ENCODE assay signal across 8 mouse cellular contexts in genomic region chr14:20836905-20837376, GRCm38 (mm10). TPM values are rescaled to one million over a fixed set of nuclear protein-coding genes. Genes with fewer than 3 reads are reported as not detected.
DNase-seq lines count a peak whose midpoint lies in the region; ATAC-seq and TF ChIP-seq lines count a peak whose summit lies in the region.

No protein-coding gene starts in this region.

- H3K9me3 ChIP-seq in kidney, postnatal 0 days (replicated peaks; ENCODE audit: low read length): no peaks in the 10 kb centered on the region

- H3K4me1 ChIP-seq in kidney, postnatal 0 days (replicated peaks; ENCODE audit: insufficient read depth, low read length): no peaks in the 10 kb centered on the region

- peak; percentile 1 for DNase-seq in cerebellum, adult 9-11 months
- no peak for DNase-seq in cerebellum, postnatal 10 days
- DNase-seq in thymus, postnatal 4 days: peak; percentile 42
- no peak for DNase-seq in thymus, postnatal 14 days
- DNase-seq in kidney, postnatal 0 days (ENCODE audit: low spot score): no peak
- no peak for DNase-seq in adrenal gland, postnatal 4 days (ENCODE audit: low spot score in 2 of 2)
- no peak for DNase-seq in frontal cortex, postnatal 10 days (ENCODE audit: low spot score in 2 of 2)

- no peaks in the 10 kb centered on the region for H3K36me3 ChIP-seq in kidney, postnatal 0 days (ENCODE audit: insufficient read depth, low read length)

- ATAC-seq in kidney, postnatal 0 days (replicated peaks; ENCODE audit: low FRiP score, low read depth): no peak
- peak; percentile 42; the same call in 1 of the 2 replicates for ATAC-seq in monocyte, adult 5-6 weeks (replicated peaks; ENCODE audit: insufficient number of reproducible peaks, low FRiP score, low TSS enrichment, poor library complexity, severe bottlenecking)

- WGBS in kidney, postnatal 0 days: 10% methylated on average over 10 of the region's 10 CpGs

- peak overlapping the region; percentile 74 for H3K9ac ChIP-seq in kidney, postnatal 0 days (ENCODE audit: low read depth, low read length)

- TF ChIP-seq CTCF in kidney, postnatal 0 days (IDR thresholded peaks at IDR 0.05; ENCODE audit: low read depth): no peak

- H3K4me2 ChIP-seq in kidney, postnatal 0 days (ENCODE audit: low read length): peak overlapping the region; percentile 96

- H3K27ac ChIP-seq in kidney, postnatal 0 days: peak overlapping the region; percentile 68

- H3K27me3 ChIP-seq in kidney, postnatal 0 days (ENCODE audit: insufficient read depth, low read length): no peaks in the 10 kb centered on the region

- peak overlapping the region; percentile 53 for H3K4me3 ChIP-seq in kidney, postnatal 0 days (replicated peaks; ENCODE audit: low read depth, low read length)

RNA-seq across cellular contexts. Expression of gene Plau, which starts 0.5 kb away (rescaled TPM):
- polyA plus RNA-seq in kidney, postnatal 0 days (2015; fragmentation: Nextera tagmentation; extraction: Ambion mirVana): 70.2 and 74.7 TPM in 2 replicates
- 0.39 to 1.1 TPM in 2 of 3 replicates, not detected in the other for total RNA-seq in monocyte, adult 5-6 weeks (2017)
- 10 to 100 TPM; 19.8 to 36.6 TPM for total RNA-seq in adrenal gland, postnatal 4 days (2021)

RNA-seq across cellular contexts. Expression of gene Camk2g, which starts 43.1 kb away (rescaled TPM):
- 36.5 and 45.5 TPM in 2 replicates for polyA plus RNA-seq in kidney, postnatal 0 days (2015; fragmentation: Nextera tagmentation; extraction: Ambion mirVana)
- 36.4 to 81.1 TPM (median 62.3 TPM) in 3 replicates for total RNA-seq in monocyte, adult 5-6 weeks (2017)
- 10 to 100 TPM; 77.3 to 87.2 TPM for total RNA-seq in adrenal gland, postnatal 4 days (2021)

Comparison
In these comparisons a context has a peak if more than half of its experiments do, and no peak if none do; other contexts are left out.
1. DNase-seq: peak in cerebellum, adult 9-11 months (single experiment) and thymus, postnatal 4 days (single experiment); none in cerebellum, postnatal 10 days (0 of 2), thymus, postnatal 14 days (single experiment), kidney, postnatal 0 days (single experiment), adrenal gland, postnatal 4 days (0 of 2) and frontal cortex, postnatal 10 days (0 of 2).
2. RNA of gene Plau, which starts 0.5 kb away (total RNA-seq): 19.8 to 36.6 TPM in adrenal gland, postnatal 4 days; 0.39 to 1.1 TPM in monocyte, adult 5-6 weeks; every median in the first group is over 10 times any median in the second.